29 mouse cellular contexts compared by ENCODE assay signal in the genomic region with DNA sequence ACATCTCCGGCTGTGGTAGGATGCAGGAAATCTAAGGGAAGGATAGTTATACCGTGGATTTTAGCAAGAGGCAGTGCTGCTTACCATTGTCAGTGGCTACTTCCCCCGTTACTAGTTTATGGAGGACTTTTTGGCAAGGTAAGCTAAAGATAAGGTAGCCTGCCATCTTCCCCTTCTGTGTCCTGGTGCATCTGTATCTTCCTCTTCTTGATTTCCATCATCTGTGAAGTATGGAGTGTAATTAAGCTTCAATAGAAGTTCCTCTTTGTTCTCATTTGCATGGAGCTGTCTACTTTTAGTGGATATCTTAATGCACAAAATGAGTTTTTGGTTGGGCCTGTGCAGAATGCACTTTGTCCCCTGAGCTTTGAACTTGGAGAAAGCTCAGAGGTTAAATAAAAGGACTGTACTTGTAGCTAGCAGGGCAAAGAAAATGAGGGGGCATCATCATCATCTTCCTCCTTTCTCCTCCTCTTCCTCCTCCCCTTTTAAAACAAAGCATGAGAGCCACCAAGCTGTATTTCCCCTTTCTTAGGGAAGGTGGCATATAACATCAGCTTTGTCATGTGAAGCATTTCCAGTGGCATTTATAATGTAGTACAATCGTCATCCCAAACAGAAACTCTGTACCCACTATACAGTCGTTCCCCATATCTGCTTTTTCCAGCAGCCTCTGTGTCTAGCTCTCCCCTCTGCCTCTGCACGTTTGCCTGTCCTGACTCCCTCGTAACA. TPM values are rescaled to one million over a fixed set of nuclear protein-coding genes. Genes with fewer than 3 reads are reported as not detected.
DNase-seq lines count a peak whose midpoint lies in the region; ATAC-seq and TF ChIP-seq lines count a peak whose summit lies in the region.
"Had no signal": no experiment of that assay in that cellular context is flagged by ENCODE, and none has a peak within 500 bp of the region (broad histone marks: within the 10 kb centered on the region; RNA-seq: fewer than 3 reads in every experiment).

No protein-coding gene starts in this region.

- peaks cover 11% of the 10 kb centered on the region for H3K4me1 ChIP-seq in kidney, adult 2 months (ENCODE audit: control insufficient read depth, insufficient read depth, low read length)
- H3K4me1 ChIP-seq: forebrain, embryonic 13.5 days; hindbrain, embryonic 12.5 days; neural tube, embryonic 12.5 days had no signal

- peak overlapping the region; percentile 76 for H3K4me3 ChIP-seq in gastrocnemius, adult 2 months
- no peak overlapping the region for H3K4me3 ChIP-seq in kidney, adult 2 months (ENCODE audit: insufficient read depth, low read depth, low read length)
- H3K4me3 ChIP-seq: forebrain, embryonic 13.5 days; heart, embryonic 12.5 days; hindbrain, embryonic 12.5 days; intestine, embryonic 15.5 days; layer of hippocampus, adult 2 months; midbrain, embryonic 12.5 days; myocyte; neural tube, embryonic 12.5 days had no signal

- no peaks in the 10 kb centered on the region for H3K36me3 ChIP-seq in kidney, adult 2 months (ENCODE audit: control insufficient read depth, insufficient read depth, low read length)
- H3K36me3 ChIP-seq: hindbrain, embryonic 12.5 days; intestine, embryonic 15.5 days; midbrain, embryonic 12.5 days; neural tube, embryonic 12.5 days had no signal

- WGBS in kidney, adult 2 months = 76% methylated on average over 7 of the region's 7 CpGs

- intact Hi-C loops in gastrocnemius, adult 2 months (cut with DNase I) = no loop called here

- peak; percentile 40 for ATAC-seq in megakaryocyte, adult 5-6 weeks (ENCODE audit: poor library complexity, severe bottlenecking)
- ATAC-seq: activated CD4-positive, CD25-positive, alpha-beta regulatory T cell, adult 4 months; forebrain, embryonic 13.5 days; hindbrain, postnatal 0 days; intestine, embryonic 15.5 days had no signal

- no peak for DNase-seq in gastrocnemius, adult 2 months
- DNase-seq in gastrocnemius, adult 8-10 months (ENCODE audit: low spot score in 2 of 2) = no peak
- peak; percentile 56 for DNase-seq in kidney, adult 2 months
- no peak for DNase-seq in kidney, postnatal 10 days
- peak; percentile 34 for DNase-seq in MEL-GATA-1-ER (ENCODE audit: extremely low read depth, low read depth)
- no peak for DNase-seq in thymus, postnatal 0 days (ENCODE audit: low spot score)
- no peak for DNase-seq in right cerebral cortex, postnatal 4 days
- DNase-seq: adrenal gland, postnatal 36 days; cerebellum, adult 8-10 months; cerebellum, postnatal 25 days; gastrocnemius, postnatal 36 days; heart, postnatal 14 days; kidney, postnatal 36 days; left cerebral cortex, postnatal 4 days; lung, adult 2 months; lung, postnatal 10 days; right cerebral cortex, adult 18-20 months had no signal

- no peaks in the 10 kb centered on the region for H3K27me3 ChIP-seq in kidney, adult 2 months (replicated peaks; ENCODE audit: control insufficient read depth, insufficient read depth, low read length)
- H3K27me3 ChIP-seq: forebrain, embryonic 13.5 days; heart, embryonic 12.5 days; hindbrain, embryonic 12.5 days; intestine, embryonic 15.5 days; midbrain, embryonic 12.5 days; neural tube, embryonic 12.5 days had no signal

- TF ChIP-seq POLR2A in kidney, adult 2 months (IDR thresholded peaks at IDR 0.05; ENCODE audit: low read depth, low read length) = no peak

- peak overlapping the region; percentile 90 for H3K27ac ChIP-seq in gastrocnemius, adult 2 months
- H3K27ac ChIP-seq in kidney, adult 2 months (ENCODE audit: insufficient read depth, low read depth, low read length) = no peak overlapping the region
- H3K27ac ChIP-seq: forebrain, embryonic 13.5 days; hindbrain, embryonic 12.5 days; hindbrain, postnatal 0 days; intestine, embryonic 15.5 days; layer of hippocampus, adult 2 months; liver, embryonic 14.5 days; midbrain, embryonic 12.5 days; neural tube, embryonic 12.5 days had no signal

- no peak for TF ChIP-seq CTCF in gastrocnemius, adult 2 months (IDR thresholded peaks at IDR 0.05)
- no peak for TF ChIP-seq CTCF in kidney, adult 2 months (conservative IDR thresholded peaks at IDR 0.05; ENCODE audit: insufficient read depth, insufficient read length, low read depth, low read length)

RNA-seq across cellular contexts. Expression of gene Itgb3bp, which starts 28.6 kb away (rescaled TPM):
- 1 to 10 TPM; 3.7 to 5.1 TPM for total RNA-seq in gastrocnemius, adult 2 months (2021)
- total RNA-seq in gastrocnemius, adult 8-10 months (2022) = 1 to 10 TPM; 3.4 to 7.5 (median 5.4) TPM
- 0.86 and 1.3 TPM in 2 replicates for polyA plus RNA-seq in kidney, adult 2 months (2012; rRNA removed)
- 11.8 and 12.0 TPM in 2 replicates for total RNA-seq in megakaryocyte, adult 5-6 weeks (2015)
- total RNA-seq in megakaryocyte, adult 5-6 weeks (2017) = 6.7 and 7.7 TPM in 2 replicates
- 46.1 and 47.1 TPM in 2 replicates for polyA plus RNA-seq in thymus, postnatal 0 days (2015; fragmentation: Nextera tagmentation; extraction: Ambion mirVana)

RNA-seq across cellular contexts. Expression of gene Pgm1, which starts 29.0 kb away (rescaled TPM):
- total RNA-seq in gastrocnemius, adult 2 months (2021) = 1,000 to 10,000 TPM; 1,079 to 1,367 TPM
- total RNA-seq in gastrocnemius, adult 8-10 months (2022) = 1,000 to 10,000 TPM; 1,246 to 1,471 (median 1,386) TPM
- polyA plus RNA-seq in kidney, adult 2 months (2012; rRNA removed) = 82.9 and 84.2 TPM in 2 replicates
- total RNA-seq in megakaryocyte, adult 5-6 weeks (2015) = 7.4 and 7.6 TPM in 2 replicates
- 11.6 and 12.8 TPM in 2 replicates for total RNA-seq in megakaryocyte, adult 5-6 weeks (2017)
- 42.0 and 42.9 TPM in 2 replicates for polyA plus RNA-seq in thymus, postnatal 0 days (2015; fragmentation: Nextera tagmentation; extraction: Ambion mirVana)

Comparison
In these comparisons a context has a peak if more than half of its experiments do, and no peak if none do; other contexts are left out.
1. DNase-seq: peak in kidney, adult 2 months (single experiment) and MEL-GATA-1-ER (single experiment); none in gastrocnemius, adult 2 months (single experiment), gastrocnemius, adult 8-10 months (0 of 2), kidney, postnatal 10 days (single experiment), thymus, postnatal 0 days (single experiment) and right cerebral cortex, postnatal 4 days (single experiment).
2. RNA of gene Pgm1, which starts 29.0 kb away (total RNA-seq): 1,246 to 1,471 TPM in gastrocnemius, adult 8-10 months and 1,079 to 1,367 TPM in gastrocnemius, adult 2 months; 7.4 to 12.8 TPM in megakaryocyte, adult 5-6 weeks; every median in the first group is over 10 times any median in the second.